Mouse (Mus musculus) c-Kit-positive CD71-negative TER-119-negative erythroid progenitor cells, embryonic 14.5 days (primary cell): ENCODE measurements around the gene Tex21.

Experiments
- DNase-seq: peaks from one replicate; pipeline ENCODE4 v3.0.0-alpha.2; 2013; ENCODE audit warnings: low read depth

The Tex21 gene

DNA sequence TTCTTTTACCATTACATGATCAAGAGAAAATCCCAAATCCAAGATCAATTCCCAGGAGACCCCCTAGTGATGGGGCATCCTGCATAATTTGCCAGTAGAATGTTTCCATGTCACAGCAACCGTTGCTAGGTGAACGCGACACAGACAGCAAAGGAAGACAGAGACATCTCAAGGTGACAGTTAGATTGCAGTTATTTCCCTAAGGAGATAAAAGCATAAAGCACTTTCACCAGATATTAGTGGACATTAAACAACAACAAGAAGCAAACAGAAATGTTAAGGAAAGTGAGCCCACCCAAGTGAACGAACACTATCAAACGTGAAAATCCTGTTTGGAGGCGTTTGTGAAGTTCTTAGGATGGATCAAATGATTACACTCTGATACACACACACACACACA is at the start of gene Tex21:
Gene Tex21, minus strand, starts transcription at position 101 of the 400 bp plus-strand sequence.
- no peak for DNase-seq

DNA sequence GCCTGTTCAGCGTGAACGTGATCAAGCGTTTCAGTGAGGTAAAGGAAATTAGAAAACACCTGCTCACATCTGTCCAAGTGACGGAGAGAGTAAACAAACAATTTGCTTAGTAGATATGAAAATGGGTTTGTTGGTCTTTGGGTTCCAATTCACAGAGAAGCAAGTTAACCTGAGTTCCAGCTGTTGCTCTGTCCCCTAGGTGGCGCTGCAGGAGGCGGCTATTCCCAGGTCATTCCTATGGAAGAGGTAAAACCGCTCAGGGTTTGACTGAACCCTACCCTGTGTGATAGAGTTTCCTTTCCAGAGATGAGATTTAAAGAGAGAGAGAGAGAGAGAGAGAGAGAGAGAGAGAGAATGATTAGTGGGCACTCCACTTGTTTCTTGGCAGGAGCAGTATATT is 46.6 kb upstream of the Tex21 start:
- DNase-seq, result peak; percentile 10

GRCm38 (mm10) chr12:76290271-76290670 is 43.7 kb upstream of the Tex21 start:
- no peak for DNase-seq

DNA sequence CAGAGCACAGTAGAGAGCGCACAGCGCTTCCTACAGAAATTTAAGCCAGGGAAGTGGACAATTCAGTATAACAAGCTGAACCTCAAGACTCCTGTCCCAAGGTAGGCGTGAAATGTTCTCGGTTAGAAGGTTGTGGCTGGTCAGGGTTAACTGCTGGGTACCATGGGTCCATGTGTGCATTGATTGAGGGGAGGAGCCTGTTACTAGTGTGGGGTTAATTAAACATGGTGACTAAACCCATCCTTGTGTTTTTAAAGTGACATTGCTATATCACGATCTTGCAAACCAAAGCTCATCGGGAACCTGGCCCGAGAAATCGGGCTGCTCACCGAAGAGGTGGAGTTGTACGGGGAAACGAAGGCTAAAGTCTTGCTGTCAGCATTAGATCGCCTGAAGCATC is 42.9 kb upstream of the Tex21 start:
- no peak for DNase-seq

DNA sequence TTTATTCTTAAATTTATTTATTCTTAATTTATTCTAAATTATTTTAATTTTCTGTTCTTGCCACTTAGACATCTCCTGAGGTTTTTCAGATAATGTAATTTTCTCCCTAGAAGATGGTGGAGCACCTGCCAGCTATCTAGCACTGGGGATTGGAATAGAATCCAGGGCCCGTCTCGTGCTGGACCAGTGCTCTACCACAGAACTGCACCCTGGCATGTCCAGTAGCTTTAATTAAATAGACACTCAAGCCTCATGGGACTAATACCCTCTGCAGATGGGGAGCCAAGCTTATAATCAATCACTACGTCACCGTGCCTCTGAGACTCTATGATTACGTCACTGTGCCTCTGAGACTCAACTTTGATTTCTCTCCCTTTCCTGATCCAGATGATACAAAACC is 41.9 kb upstream of the Tex21 start:
- no peak for DNase-seq

GRCm38 (mm10) chr12:76287986-76288385 is 41.4 kb upstream of the Tex21 start:
- DNase-seq, result no peak

GRCm38 (mm10) chr12:76285418-76285817 is 38.9 kb upstream of the Tex21 start:
- DNase-seq, result no peak

GRCm38 (mm10) chr12:76282532-76283173 is 36.1 kb upstream of the Tex21 start:
- DNase-seq, result no peak

DNA sequence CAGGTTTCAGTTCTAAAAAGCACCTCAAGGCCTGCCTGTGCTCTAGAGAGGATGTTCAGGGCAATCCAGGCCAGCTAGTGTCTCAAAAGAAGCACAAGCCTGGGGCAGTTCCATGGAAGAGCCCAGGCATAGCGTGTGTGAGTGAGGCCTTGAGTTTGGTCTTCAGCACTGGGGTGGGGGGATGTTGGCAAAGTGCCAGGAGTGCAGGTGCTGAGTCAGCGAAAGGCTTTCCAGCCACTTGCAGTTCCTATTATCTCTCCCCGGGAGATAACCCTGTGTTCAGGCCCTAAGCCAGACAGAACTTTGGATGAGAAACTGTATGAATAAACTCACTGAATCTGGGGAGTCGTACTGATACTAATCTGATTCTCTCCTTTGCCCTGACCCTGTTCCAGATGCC is 35.6 kb upstream of the Tex21 start:
- DNase-seq, result no peak

- no peak for DNase-seq
These were observed 34.6 kb upstream of the Tex21 start for GRCm38 (mm10) chr12:76281111-76281660.

- no peak for DNase-seq
These were observed 34.0 kb upstream of the Tex21 start for GRCm38 (mm10) chr12:76280556-76280955.

DNA sequence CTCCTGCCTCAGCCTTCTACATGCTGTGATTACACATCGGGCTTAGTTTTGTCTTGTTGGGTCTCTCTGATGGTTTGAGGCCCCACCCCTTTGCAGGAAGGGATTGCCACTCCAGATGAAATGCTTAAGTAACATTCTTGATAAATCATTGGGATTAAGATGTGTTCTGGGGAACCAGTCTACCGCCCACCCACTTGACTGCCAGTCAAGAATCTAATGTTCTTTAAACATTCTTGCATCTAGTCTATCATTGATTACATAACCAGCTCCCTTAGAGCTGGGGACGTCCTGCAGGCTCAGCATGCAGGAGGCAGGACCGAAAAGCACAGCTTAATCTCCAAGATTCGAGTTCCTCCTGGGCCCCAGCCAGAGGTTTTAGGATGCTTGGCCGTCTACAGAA is 31.7 kb upstream of the Tex21 start:
- DNase-seq, result no peak

- DNase-seq, result no peak
These were observed 26.3 kb upstream of the Tex21 start for GRCm38 (mm10) chr12:76272610-76273524.

- DNase-seq, result no peak
These were observed 25.0 kb upstream of the Tex21 start for GRCm38 (mm10) chr12:76271516-76271915.

DNA sequence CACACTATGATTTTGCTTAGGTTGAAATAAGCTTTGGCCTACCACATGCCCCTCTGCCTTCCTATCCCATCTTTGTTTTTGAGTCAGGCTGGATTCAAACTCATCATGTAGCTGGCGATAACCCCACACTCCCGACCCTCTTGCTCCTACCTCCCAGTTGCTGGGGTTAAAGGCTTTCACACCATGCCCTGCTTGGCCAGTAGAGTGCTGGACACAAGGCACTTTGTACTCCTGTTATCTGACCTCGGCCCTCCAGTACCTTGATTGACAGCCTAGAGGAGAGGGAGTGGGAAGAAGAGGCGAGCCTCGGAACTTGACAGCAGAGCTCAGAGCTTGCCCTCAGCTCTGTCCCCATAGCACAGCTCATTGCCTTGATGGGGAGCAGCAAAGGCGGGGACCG is 22.6 kb upstream of the Tex21 start:
- DNase-seq, result no peak

- no peak for DNase-seq
These were observed 22.1 kb upstream of the Tex21 start for GRCm38 (mm10) chr12:76268686-76269085.

DNA sequence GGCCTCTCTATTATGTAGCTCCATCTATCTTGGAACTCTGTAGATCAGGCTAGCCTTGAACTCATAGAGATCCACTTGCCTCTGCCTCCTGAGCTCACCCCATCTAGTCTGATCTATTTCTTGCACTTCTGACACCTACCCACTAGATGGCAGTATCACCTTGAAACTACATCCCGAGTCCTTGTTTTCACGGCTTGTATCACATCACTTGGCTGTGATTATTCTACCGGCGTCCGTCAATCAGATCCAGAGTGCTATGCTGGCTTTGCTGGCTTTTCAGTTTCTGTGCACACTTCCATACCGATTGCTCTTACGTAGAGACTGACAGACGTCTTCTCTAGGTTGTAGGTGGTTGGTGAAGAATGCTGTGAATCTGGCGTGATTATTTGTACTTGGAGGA is 20.3 kb upstream of the Tex21 start:
- DNase-seq, result peak; percentile 46

DNA sequence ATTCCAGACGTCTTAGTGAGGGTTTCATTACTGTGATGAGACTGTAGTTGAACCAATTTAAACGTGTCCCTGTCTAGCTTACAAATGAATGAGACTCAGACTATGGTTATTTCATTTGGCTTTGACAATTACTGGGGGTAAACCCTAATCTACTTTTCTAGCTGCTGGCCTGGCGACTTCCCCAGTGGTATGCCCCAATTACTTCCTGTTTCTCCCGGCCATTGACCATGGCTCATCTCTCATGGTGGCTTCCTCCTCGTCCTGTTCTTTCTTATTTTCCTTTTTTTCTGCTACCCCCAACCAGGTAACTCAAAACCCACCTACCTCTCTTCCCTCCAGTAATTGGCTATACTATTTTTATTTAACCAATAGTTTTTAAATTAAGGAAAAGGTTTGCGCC is 18.5 kb upstream of the Tex21 start:
- DNase-seq, result no peak

- no peak for DNase-seq
These were observed 17.9 kb upstream of the Tex21 start for GRCm38 (mm10) chr12:76264325-76264965.

DNA sequence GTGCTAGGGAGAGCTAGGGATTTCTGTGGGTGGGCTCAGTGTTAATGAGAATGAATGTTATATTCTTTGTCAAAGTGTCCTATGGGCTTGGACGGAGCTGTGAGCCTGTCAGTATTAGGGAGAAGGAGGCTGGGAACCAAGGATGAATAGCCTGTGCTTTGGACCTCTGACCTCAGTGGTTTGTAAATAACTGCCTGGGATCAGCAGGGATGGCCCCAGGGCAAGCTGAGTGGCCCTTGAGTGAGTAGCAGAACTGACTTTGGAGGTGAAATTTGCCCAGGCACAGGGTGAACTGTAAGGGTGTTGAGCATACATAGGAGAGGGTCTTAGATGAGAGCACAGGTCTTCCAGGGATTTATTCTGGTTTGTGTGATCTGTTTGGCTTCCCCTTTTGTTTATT is 17.3 kb upstream of the Tex21 start:
- DNase-seq, result no peak

DNA sequence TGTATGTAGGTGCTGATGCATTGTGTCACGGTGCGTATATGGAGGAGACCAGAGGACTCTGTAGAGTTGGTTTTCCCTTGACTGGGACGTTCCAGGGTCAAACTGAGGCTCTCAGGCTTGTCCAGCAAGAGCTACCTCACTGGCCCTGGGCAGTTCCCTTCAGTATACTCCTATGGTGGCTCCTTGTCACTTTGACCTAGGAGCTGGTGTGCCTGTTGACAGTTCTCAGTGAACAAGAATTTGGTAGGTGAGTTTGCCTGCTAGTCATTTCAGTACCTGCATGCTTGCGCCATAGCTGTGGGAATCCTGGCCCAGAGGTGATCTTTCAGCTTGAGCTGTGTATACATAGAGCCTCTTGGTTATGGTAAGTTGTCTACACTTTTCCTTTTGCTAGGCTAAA is 16.4 kb upstream of the Tex21 start:
- no peak for DNase-seq

GRCm38 (mm10) chr12:76261556-76261955 is 15.0 kb upstream of the Tex21 start:
- no peak for DNase-seq

DNA sequence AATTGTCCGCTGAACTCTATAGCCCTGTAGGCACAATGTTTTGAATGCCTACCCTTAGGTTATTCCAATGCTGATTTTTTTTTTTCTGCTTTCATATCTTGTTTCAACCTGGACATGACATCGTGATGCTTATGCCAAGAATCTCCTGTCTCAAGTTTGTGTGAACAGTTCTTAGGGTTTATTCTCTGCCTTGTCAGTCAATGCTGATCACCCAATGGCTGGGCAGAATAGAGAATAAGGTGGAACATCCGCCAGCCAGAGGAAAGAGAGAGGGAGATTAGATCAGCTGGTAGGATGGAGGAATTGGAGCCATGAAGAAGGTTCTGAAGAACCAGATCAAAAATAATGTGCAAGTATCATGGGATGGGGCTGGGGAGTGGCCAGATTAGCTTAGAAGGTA is 14.1 kb upstream of the Tex21 start:
- no peak for DNase-seq
